22 mouse cellular contexts compared by ENCODE assay signal in genomic region chr13:92846438-92846837, GRCm38 (mm10). TPM values are rescaled to one million over a fixed set of nuclear protein-coding genes. Genes with fewer than 3 reads are reported as not detected.
"Had no signal": no experiment of that assay in that cellular context is flagged by ENCODE, and none has a peak within 500 bp of the region (broad histone marks: within the 10 kb centered on the region; RNA-seq: fewer than 3 reads in every experiment).

No protein-coding gene starts in this region.

- H3K9ac ChIP-seq: limb, embryonic 12.5 days; limb, embryonic 15.5 days; lung, embryonic 14.5 days; midbrain, embryonic 12.5 days; midbrain, embryonic 15.5 days; neural tube, embryonic 12.5 days; neural tube, embryonic 15.5 days; stomach, embryonic 15.5 days had no signal

- H3K9me3 ChIP-seq: limb, embryonic 12.5 days; limb, embryonic 15.5 days; midbrain, embryonic 12.5 days; midbrain, embryonic 15.5 days; neural tube, embryonic 12.5 days; neural tube, embryonic 15.5 days; stomach, embryonic 15.5 days had no signal

- H3K4me1 ChIP-seq: neural tube, embryonic 12.5 days had no signal

- H3K4me2 ChIP-seq: limb, embryonic 12.5 days; limb, embryonic 15.5 days; midbrain, embryonic 12.5 days; midbrain, embryonic 15.5 days; neural tube, embryonic 12.5 days; neural tube, embryonic 15.5 days; stomach, embryonic 15.5 days had no signal

- ATAC-seq: hindbrain, postnatal 0 days; inflammation-experienced regulatory T-cells, adult 6 months; lung, postnatal 0 days; midbrain, embryonic 15.5 days had no signal

- H3K27me3 ChIP-seq: limb, embryonic 12.5 days; limb, embryonic 15.5 days; midbrain, embryonic 12.5 days; neural tube, embryonic 12.5 days; neural tube, embryonic 15.5 days; stomach, embryonic 15.5 days had no signal

- H3K27ac ChIP-seq: hindbrain, postnatal 0 days; kidney, postnatal 0 days; limb, embryonic 12.5 days; limb, embryonic 15.5 days; macrophage; midbrain, embryonic 12.5 days; midbrain, embryonic 15.5 days; neural tube, embryonic 12.5 days; neural tube, embryonic 15.5 days; stomach, embryonic 15.5 days had no signal

- H3K4me3 ChIP-seq: limb, embryonic 12.5 days; limb, embryonic 15.5 days; midbrain, embryonic 12.5 days; midbrain, embryonic 15.5 days; neural tube, embryonic 12.5 days; neural tube, embryonic 15.5 days; stomach, embryonic 15.5 days had no signal

- DNase-seq: kidney, adult 11 months; kidney, adult 9 months; kidney, postnatal 36 days; left cerebral cortex, postnatal 4 days; lung, embryonic 14.5 days; right cerebral cortex, adult 18-20 months; right cerebral cortex, postnatal 14 days; right cerebral cortex, postnatal 4 days; spleen, adult 18-20 months; thymus, postnatal 25 days had no signal

RNA-seq across cellular contexts. Expression of gene Thbs4, which starts 51.8 kb away (rescaled TPM):
- polyA plus RNA-seq: inflammation-experienced regulatory T-cells, adult 6 months; macrophage had no signal
